Mouse (Mus musculus) cerebellum, adult 9-11 months (tissue): Measurements from ENCODE around the gene Gm11541.
"Not testable (repeated sequence)": the region's sequence is repeated elsewhere in the genome, so short reads cannot be mapped to it uniquely, and the experiment has no call there.

Experiments used
- DNase-seq: peaks from one replicate; pipeline ENCODE4 v3.0.0; 2022

Gm11541 gene

DNA sequence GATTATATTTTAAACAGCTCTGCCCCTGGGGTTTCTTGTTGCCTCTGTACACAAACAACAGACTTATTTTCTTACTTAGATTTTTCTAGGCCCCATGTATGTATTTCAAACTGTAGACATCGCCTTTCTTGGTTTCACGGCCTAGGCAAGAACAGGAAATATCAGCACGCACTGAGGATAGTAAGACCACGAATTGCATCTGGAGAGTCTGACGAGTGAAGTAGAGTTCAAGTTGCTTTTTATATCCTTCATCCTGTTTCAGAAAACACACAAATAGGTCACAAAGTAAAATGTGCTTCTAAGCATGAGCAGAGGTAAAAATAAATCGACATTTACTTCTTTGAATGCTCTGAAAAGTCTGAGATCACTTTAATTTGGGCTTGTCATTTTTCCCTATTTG, 8.8 kb downstream of the Gm11541 start:
- DNase-seq: no peak

DNA sequence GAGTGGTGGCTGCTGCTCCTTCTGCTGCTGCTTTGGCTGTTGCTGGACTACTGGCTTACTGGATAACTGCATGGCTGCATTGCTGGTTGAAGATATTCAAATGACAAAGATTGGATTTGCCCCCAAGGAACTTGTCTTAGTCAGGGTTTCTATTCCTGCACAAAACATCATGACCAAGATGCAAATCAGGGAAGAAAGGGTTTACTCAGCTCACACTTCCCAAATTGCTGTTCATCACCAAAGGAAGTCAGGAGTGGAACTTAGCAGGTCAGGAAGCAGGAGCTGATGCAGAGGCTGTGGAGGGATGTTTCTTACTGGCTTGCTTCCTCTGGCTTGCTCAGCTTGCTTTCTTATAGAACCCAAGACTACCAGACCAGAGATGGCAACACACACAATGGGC, 11.8 kb downstream of the Gm11541 start:
- DNase-seq: not testable (repeated sequence)

DNA sequence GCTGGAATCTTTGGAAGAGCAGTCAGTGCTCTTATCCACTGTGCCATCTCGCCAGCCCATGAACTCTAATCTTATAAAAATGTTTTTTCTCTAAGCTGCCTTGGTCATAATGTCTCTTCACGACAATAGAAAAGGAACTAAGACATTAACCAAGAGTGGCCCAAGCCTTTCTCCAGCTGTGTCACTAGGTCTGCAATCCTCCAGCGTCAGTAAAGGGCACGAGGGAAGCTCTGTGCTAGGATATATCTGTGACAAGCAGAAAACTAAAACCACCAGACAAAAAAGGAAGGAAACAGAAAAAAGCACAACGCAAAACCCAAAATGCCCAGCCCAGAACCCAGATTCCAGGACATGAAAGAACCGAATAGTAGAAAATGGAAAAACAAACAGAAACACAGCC, 17.1 kb downstream of the Gm11541 start:
- no peak for DNase-seq

- DNase-seq: no peak
Observed at GRCm38 (mm10) chr11:94682427-94682826, 21.9 kb downstream of the Gm11541 start.

DNA sequence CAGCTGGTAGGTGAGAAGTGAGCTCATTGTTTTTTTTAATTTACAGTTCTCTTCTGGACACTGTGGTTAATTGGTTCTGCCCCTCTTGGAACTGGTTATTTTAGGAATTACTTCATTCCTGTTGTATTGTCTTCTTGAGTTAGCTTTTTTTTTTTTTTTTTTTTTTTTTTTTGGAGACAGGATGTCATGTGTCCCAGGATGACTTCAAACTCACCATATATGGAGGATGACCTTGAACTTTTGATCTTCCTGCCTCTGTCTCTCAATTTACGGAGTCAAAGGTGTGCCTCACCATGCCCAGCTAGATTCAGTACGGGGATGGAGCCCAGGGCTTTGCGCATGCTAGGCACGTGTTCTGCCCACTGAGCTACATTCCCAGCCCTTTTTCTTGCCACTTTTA, 22.7 kb downstream of the Gm11541 start:
- DNase-seq: no peak

GRCm38 (mm10) chr11:94680639-94681038, 23.7 kb downstream of the Gm11541 start:
- DNase-seq: no peak

- no peak for DNase-seq
Observed at GRCm38 (mm10) chr11:94677607-94678145, 26.6 kb downstream of the Gm11541 start.

DNA sequence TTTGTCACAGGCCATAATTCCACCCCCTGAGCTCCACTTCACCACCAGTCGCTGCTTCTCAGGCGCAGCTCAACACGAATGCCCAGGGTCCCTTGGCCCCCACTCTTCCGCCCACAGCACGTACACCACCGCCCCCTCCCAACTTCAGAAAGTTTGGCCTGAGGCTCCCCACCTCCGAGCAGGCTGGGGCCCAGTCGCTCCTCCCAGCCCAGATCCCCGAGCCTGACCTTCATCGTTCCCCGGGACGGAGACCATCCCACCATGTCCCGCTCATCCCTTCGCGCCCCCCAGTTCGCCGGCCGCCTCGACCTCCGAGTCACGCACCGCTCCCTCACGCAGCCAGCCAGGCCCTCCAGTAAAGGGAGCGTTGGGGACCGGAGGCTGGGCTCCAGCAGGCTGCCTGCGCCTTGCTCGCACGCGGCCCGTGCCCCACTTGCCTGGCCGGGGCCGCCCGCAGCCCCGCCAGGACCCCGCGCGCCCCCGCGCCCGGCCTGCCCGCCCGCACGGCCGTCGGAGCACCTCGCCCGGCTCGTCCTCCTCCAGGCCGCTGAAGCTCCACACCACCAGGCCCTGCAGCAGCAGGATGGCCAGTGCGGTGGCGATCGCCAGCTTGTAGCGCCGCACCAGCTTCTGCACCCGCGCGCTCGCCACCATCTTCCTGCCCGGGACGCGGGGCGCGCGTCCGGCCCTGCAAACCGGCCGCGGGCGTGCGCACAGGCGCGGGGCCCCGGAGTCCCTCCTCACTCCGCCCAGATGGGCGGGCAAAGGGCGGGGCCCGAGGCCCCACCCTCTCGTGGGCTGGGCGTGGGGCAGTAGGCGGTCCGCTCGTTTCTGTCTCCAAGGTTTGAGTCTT, 27.3 kb downstream of the Gm11541 start, which contains the start of gene Xylt2:
Gene Xylt2, minus strand, starts transcription at position 762 of the 853 bp plus-strand sequence.
- peak; percentile 93 for DNase-seq

- DNase-seq: no peak
Observed at GRCm38 (mm10) chr11:94676308-94676707, 28.0 kb downstream of the Gm11541 start.

DNA sequence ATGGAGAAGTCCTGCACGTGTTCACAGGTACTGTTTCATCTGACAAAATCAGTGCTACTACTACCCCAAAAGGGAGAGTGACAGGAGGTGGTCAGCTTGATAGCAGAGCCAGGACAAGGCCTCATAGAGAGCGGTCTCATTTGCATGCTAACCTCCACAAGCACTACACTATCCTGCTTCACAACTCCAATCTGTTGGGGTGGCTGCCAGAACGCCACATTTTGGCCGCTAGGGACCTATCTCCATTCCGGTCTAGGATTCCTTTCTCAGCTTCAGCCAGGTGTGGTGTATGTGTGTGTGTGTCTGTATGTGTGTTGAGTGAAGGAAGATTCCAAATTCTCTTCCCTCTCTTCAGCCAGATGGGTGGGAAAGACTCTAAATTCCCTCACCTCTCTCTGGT, 28.9 kb downstream of the Gm11541 start:
- no peak for DNase-seq

DNA sequence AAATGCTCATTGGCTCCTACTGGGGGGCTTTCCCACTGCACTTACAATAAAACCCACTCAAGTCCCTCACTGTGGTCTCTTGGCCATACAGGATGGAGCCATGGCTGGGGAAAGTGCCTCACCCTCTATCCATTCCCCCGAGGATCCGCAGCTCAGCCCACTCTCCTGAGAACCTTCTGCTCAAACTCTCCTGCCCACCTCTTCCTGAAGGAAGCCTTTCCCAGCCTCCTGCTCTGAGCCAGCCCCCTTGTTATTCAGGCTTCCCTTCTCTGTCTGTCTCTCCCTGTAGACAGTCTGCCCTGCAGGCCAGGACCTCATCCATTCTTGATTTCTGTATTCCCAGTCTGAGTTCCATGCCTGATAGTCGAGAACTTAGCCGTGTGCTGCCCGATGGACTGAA, 29.3 kb downstream of the Gm11541 start:
- DNase-seq: no peak

- DNase-seq: no peak
Observed at GRCm38 (mm10) chr11:94665281-94665680, 39.0 kb downstream of the Gm11541 start.

DNA sequence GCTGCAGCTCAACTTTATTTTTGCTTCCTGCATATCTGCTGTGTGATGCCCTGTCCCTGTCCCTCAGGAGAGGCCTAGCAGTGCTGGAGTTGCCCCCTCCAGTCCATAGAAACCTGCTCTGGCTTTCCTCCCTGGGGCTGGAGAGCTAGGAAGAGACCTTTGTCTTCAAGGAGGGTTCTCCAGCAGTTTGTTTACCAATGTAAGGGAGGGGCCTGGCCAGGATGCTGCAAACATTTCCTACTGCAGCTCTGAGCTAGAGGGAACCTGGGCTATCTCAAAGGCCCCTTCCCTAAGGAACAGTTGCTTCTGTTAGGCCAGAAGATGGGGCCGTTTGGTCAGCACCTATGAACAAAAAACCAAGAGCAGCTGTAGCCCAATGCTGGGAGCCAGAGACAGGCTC, 43.0 kb downstream of the Gm11541 start:
- DNase-seq: no peak

DNA sequence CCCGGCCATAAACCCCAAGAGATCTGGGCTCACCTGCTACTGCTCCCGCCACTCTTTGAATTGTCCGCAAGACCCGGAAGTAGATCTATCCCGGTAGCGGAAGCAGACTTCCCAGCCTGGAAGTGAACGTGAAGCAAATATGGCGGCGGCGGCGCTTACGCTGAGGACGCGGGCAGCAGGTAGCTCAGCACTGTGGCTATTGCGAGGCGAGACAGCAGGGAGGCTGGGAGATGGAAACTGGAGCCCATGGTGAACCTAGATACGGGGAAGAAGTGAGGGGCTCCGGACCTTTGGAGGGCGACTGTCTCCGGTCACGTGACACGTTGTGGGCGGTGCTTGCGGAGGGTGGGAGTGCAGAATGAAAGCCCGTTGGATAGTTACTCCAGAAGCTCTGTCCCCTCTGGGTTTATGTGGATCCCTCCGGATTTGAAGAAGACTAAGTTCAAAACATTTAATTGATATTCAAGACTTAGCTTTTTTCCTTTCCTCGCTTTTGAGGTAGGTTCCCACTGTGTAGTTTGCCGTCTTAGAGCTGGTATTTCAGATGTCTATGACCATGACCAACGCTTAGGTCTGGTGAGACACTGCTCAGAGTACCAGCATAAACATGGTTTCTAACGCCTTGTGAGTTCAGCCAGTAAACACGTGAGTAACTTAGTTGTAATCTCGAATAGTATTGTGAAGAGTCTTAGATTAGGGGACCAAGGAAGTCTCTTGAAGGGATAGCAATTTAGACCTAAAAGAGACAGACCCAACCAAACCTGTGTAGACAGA, 50.4 kb downstream of the Gm11541 start, which contains the start of the genes Mrpl27 and Eme1:
Gene Mrpl27, plus strand, starts transcription at position 105 of the 774 bp plus-strand sequence.
Gene Eme1, minus strand, starts transcription at position 302 of the 774 bp plus-strand sequence.
- DNase-seq: peak; percentile 85

- DNase-seq: no peak
Observed at GRCm38 (mm10) chr11:94652973-94653372, 51.3 kb downstream of the Gm11541 start.

- DNase-seq: not testable (repeated sequence)
Observed at GRCm38 (mm10) chr11:94651241-94651640, 53.1 kb downstream of the Gm11541 start.

DNA sequence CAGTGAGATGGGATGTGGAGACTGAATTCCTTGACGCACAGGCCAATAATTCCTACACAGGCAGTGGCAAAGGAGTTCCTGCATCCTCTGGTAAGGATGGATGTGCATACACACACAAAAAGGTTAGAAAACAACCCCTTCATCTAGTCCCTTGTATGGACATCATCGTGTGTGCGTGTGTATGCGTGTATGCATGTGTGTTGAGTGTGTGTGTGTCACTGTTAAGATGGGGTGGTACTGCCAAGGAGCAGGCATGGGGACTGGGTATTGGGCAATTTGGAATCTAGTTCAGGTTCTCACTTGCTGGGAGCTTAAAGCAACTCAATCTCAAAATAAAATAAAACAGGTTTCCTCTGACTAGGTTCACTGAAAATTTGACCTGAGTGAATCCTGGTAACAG, 57.8 kb downstream of the Gm11541 start:
- no peak for DNase-seq
